Mouse (Mus musculus) retina, embryonic 14.5 days (tissue): Measurements from ENCODE around the gene Wdr95.
"Not testable (repeated sequence)": the region's sequence is repeated elsewhere in the genome, so short reads cannot be mapped to it uniquely, and the experiment has no call there.

ENCODE experiments used
- DNase-seq: peaks from one replicate; pipeline ENCODE4 v3.0.0-alpha.2; 2015; ENCODE audit warnings: low spot score

Gene Wdr95

GRCm38 (mm10) chr5:149517116-149517515 lies 11.4 kb upstream of the Wdr95 start:
- no peak for DNase-seq

GRCm38 (mm10) chr5:149520806-149521205 lies 7.7 kb upstream of the Wdr95 start:
- no peak for DNase-seq

- DNase-seq, result no peak
Measured at GRCm38 (mm10) chr5:149523856-149524241, 4.6 kb upstream of the Wdr95 start.

GRCm38 (mm10) chr5:149524242-149524858 lies 4.1 kb upstream of the Wdr95 start:
- peak; percentile 95 for DNase-seq

- peak; percentile 23 for DNase-seq
Measured at GRCm38 (mm10) chr5:149525055-149525785, 3.3 kb upstream of the Wdr95 start.

- DNase-seq, result no peak
Measured at GRCm38 (mm10) chr5:149526467-149526951, 2.0 kb upstream of the Wdr95 start.

GRCm38 (mm10) chr5:149527292-149527691 lies 1.2 kb upstream of the Wdr95 start:
- not testable (repeated sequence) for DNase-seq

GRCm38 (mm10) chr5:149533847-149534246 lies 5.4 kb downstream of the Wdr95 start:
- DNase-seq, result no peak

- no peak for DNase-seq
Measured at GRCm38 (mm10) chr5:149536005-149536404, 7.5 kb downstream of the Wdr95 start.

GRCm38 (mm10) chr5:149537796-149538511 lies 9.5 kb downstream of the Wdr95 start:
- no peak for DNase-seq

GRCm38 (mm10) chr5:149538531-149538930 lies 10.1 kb downstream of the Wdr95 start:
- DNase-seq, result no peak

GRCm38 (mm10) chr5:149539051-149539450 lies 10.6 kb downstream of the Wdr95 start:
- DNase-seq, result no peak

GRCm38 (mm10) chr5:149551179-149551578 lies 22.7 kb downstream of the Wdr95 start:
- no peak for DNase-seq

GRCm38 (mm10) chr5:149552742-149553141 lies 24.3 kb downstream of the Wdr95 start:
- peak; percentile 33 for DNase-seq

- no peak for DNase-seq
Measured at GRCm38 (mm10) chr5:149553373-149553772, 24.9 kb downstream of the Wdr95 start.

- DNase-seq, result no peak
Measured at GRCm38 (mm10) chr5:149554397-149554796, 25.9 kb downstream of the Wdr95 start.

- no peak for DNase-seq
Measured at GRCm38 (mm10) chr5:149560903-149561588, 32.6 kb downstream of the Wdr95 start.

- no peak for DNase-seq
Measured at GRCm38 (mm10) chr5:149566026-149566425, 37.5 kb downstream of the Wdr95 start.

- DNase-seq, result peak; percentile 45
Measured at GRCm38 (mm10) chr5:149566957-149567356, 38.5 kb downstream of the Wdr95 start.

- DNase-seq, result no peak
Measured at GRCm38 (mm10) chr5:149568993-149569392, 40.5 kb downstream of the Wdr95 start.

GRCm38 (mm10) chr5:149576977-149577376 lies 48.5 kb downstream of the Wdr95 start:
- peak; percentile 13 for DNase-seq

GRCm38 (mm10) chr5:149577449-149577848 lies 49.0 kb downstream of the Wdr95 start:
- peak; percentile 7 for DNase-seq
